Mouse (Mus musculus) layer of hippocampus, postnatal 14 days (tissue): Measurements from ENCODE around the gene Sarnp. TPM values are rescaled to one million over a fixed set of nuclear protein-coding genes. Genes with fewer than 3 reads are reported as not detected.

ENCODE experiments used
- DNase-seq, 2 experiments: peaks; one replicate each; pipeline ENCODE4 v3.0.0; 2021 to 2022; ENCODE audit warnings: low spot score in 2 of 2, mixed read lengths in 1 of 2
- long read RNA-seq, 2 experiments: library from polyadenylated mRNA; stranded (forward); transcript quantifications; one replicate each; pipeline ENCODE4 v2.0.0; 2021
- total RNA-seq, 2 experiments: library from RNA; stranded (reverse); gene quantifications; 2 replicates each; pipeline ENCODE4 v1.2.3; 2021

The Sarnp gene
- 10 to 100 TPM; 35.5 to 42.2 TPM for total RNA-seq
- long read RNA-seq, experiment 1, transcript Sarnp-201 (11 exons, 918 nt), result major isoform, 32 of 86 reads
- long read RNA-seq, experiment 1, partial matches to known transcripts, result 3 of 86 reads
- long read RNA-seq, experiment 1, other reads (novel, unspliced or antisense), result 51 of 86 reads
- long read RNA-seq, experiment 2, transcript Sarnp-201 (11 exons, 918 nt), result major isoform, 55 of 147 reads
- long read RNA-seq, experiment 2, partial matches to known transcripts, result 12 of 147 reads
- long read RNA-seq, experiment 2, other reads (novel, unspliced or antisense), result 80 of 147 reads

GRCm38 (mm10) chr10:128817033-128817432 lies at the start of gene Sarnp:
TSS of gene Sarnp (plus strand) at chr10:128817333.
- DNase-seq, result no peak

GRCm38 (mm10) chr10:128772895-128773294 lies 44.2 kb upstream of the Sarnp start:
- DNase-seq, result no peak

- DNase-seq, result no peak
These were observed 43.4 kb upstream of the Sarnp start for GRCm38 (mm10) chr10:128773685-128774084.

GRCm38 (mm10) chr10:128778441-128778840 lies 38.7 kb upstream of the Sarnp start:
- DNase-seq, result no peak

GRCm38 (mm10) chr10:128779011-128779795 lies 37.9 kb upstream of the Sarnp start:
- no peak for DNase-seq

GRCm38 (mm10) chr10:128780200-128780599 lies 36.9 kb upstream of the Sarnp start:
- DNase-seq, result no peak

GRCm38 (mm10) chr10:128790398-128791124 lies 26.6 kb upstream of the Sarnp start, which contains the start of gene Mmp19:
TSS of gene Mmp19 (plus strand) at chr10:128790910.
- no peak for DNase-seq

- DNase-seq, result no peak
These were observed 25.1 kb upstream of the Sarnp start for GRCm38 (mm10) chr10:128792041-128792440.

GRCm38 (mm10) chr10:128793258-128793657 lies 23.9 kb upstream of the Sarnp start:
- DNase-seq, result no peak

- DNase-seq, result no peak
These were observed 22.7 kb upstream of the Sarnp start for GRCm38 (mm10) chr10:128794391-128794790.

- DNase-seq, result no peak
These were observed 21.6 kb upstream of the Sarnp start for GRCm38 (mm10) chr10:128795581-128795980.

- DNase-seq, result no peak
These were observed 18.5 kb upstream of the Sarnp start for GRCm38 (mm10) chr10:128798676-128799075.

- no peak for DNase-seq
These were observed 15.1 kb upstream of the Sarnp start for GRCm38 (mm10) chr10:128801981-128802495.

GRCm38 (mm10) chr10:128802956-128803355 lies 14.2 kb upstream of the Sarnp start:
- DNase-seq, result no peak

- DNase-seq, result no peak
These were observed 13.8 kb upstream of the Sarnp start for GRCm38 (mm10) chr10:128803361-128803760.

GRCm38 (mm10) chr10:128803771-128804270 lies 13.3 kb upstream of the Sarnp start, which contains the start of gene Dnajc14:
TSS of gene Dnajc14 (plus strand) at chr10:128804062.
- DNase-seq, result peak; percentile 74 to 77

GRCm38 (mm10) chr10:128804271-128805091 lies 12.7 kb upstream of the Sarnp start, which contains the start of gene Tmem198b:
TSS of gene Tmem198b (minus strand) at chr10:128804370.
- DNase-seq, result peak; percentile 87 to 89

GRCm38 (mm10) chr10:128805092-128806000 lies 11.8 kb upstream of the Sarnp start:
- DNase-seq, result peak; percentile 92 to 97

GRCm38 (mm10) chr10:128806086-128806485 lies 11.0 kb upstream of the Sarnp start:
- DNase-seq, result no peak
